Mouse (Mus musculus) A20 (cell line): Measurements from ENCODE around the gene Zdhhc22.

Experiments
- DNase-seq: peaks from one replicate; pipeline ENCODE4 v3.0.0-alpha.2; 2011; ENCODE audit warnings: low read depth, low spot score

The Zdhhc22 gene

DNA sequence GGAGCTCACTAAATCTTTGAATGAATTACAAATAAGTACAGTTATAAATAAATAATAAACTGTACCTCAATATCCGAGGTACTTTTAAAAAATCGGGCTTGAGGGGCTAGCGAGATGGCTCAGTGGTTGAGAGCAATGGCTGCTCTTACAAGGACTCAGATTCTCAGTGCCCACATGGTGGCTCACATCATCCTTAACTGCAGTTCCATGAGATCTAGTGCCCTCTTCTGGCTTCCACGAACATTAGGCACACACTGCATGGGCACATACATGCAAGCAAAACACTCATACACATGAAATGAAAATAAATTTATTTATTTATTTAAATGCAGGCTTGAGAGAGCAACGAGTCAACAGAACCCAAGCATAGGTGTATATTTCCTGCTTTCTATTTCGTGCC, 5.7 kb upstream of the Zdhhc22 start:
- DNase-seq = no peak

DNA sequence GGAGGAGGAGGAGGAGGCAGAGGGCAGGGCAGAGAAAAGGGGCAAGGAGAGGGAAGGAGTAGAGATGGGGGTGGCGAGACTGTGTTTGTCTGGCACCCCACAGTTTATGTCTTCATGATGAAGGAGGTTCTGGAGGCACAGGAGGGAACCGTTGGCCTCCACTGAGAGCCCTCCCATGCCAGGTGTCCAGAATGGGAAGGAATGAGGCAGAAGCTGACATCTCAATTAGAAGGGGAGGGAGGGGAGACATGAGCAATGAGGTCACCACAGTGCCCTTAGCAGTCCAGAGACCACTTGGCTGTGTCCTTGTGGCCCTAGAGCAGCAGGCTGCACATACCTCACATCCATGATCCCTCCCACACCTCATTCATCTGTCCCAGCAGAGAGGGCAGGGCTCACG, 4.5 kb upstream of the Zdhhc22 start:
- DNase-seq = no peak

DNA sequence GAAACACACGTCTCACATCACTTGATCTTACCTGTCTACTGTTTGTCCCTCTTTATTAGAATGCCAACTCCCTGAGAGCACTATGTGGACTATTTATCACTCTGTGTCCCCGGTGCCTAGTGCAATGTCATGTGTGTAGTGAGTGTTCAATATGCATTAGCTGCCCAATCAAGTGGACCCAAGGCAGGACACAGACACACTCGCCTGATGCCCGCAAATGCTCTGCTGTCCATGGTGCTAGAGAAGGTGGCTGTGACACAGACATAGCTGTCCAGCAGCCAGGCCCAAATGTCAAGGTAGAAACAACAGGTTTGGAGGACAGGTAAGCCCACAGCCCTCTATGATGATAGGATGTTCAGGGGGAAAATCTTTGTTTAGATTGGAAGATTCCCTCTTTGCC, 3.9 kb upstream of the Zdhhc22 start:
- DNase-seq = no peak

DNA sequence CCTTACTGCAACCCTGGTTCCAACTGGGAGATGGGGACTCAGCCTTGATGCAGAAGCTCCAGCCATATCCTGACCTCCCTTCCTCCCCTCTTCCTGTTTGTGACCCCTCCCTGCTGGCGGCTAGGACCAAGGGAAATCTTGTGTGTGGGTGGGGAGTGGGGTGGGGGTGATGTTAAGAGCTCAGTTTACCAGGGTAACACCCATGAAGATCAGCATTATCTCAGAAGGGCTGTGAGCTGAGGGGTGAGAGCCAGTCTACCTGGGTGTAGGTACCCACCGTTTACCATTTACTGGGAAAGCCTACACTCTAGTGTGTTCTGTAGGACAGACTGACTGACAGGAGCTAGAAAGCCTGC, 503 bp upstream of the Zdhhc22 start:
- no peak for DNase-seq

DNA sequence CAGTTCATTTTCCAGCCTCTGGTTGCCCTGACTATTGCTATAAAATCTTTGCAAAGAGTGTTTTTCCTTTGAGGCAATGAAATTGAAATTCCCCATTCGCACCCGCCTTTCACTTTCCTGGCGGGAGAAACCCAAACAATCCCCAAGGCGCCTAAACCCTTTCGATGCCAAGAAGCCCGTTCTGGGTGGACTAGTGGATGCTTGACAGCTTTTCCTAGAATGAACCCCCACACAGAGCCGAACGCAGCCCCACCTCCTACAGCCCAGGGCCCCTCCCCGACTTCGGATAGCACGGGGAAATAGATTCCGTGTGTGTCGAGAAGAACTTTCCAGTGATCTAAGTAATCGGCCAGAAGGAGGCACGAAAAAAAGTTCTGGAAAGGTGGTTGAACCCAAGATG, 852 bp downstream of the Zdhhc22 start:
- no peak for DNase-seq

DNA sequence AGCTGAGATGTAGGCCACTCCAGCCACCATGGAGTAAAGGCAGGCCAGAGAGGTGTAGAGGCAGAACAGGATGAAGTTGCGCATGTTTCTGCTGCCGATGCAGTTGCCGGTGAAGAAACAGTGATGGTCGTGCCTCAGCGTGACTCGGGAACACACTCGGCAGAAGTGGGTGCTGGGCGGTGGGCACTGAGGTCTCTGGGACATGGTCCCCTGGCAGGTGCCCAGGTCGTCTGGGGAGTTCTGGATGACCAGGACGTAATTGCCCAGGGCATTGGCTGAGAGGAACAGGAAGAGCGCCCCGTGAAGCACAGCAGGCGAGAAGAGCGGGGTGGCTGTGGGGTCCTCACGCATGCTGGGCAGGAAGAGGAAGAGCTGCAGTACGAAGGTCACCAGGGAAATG, 2.0 kb downstream of the Zdhhc22 start:
- DNase-seq = no peak

DNA sequence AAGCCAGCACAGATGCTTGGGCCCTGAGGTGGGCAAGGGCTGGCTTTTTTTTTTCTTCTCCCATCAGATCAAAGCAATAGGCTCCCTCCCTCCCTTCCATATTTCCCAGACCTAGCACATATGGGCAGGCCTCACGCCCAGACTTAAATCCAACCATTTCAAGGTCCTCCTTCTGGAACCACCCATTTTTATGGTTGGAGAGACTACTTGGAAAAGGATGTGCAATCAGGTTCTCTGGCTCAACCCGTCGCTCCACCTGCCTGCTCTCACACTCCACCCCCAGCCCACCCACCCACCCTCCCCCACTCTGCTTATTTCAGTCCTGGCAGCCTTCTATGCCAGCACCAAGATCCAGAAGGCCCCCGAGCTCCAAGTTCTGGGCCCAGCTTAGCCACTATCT, 3.7 kb downstream of the Zdhhc22 start:
- no peak for DNase-seq

DNA sequence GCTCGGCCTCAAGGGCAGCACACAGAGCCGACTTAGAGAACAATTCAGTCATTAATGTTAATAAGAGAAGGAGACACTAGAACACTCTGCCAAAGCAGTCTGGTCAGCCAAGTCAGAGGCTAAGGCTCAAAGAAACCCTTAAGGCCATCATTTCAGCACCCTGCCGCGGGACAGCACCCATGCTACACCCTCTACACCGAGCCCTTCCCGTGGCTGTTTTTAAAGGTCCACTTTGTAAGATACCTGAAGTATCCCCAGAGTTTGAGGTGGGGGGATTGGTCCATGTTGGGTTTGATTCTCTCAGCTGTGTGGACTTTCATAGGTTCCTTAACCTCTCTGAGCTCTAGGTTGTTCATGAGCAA, 6.1 kb downstream of the Zdhhc22 start:
- DNase-seq = peak; percentile 34

DNA sequence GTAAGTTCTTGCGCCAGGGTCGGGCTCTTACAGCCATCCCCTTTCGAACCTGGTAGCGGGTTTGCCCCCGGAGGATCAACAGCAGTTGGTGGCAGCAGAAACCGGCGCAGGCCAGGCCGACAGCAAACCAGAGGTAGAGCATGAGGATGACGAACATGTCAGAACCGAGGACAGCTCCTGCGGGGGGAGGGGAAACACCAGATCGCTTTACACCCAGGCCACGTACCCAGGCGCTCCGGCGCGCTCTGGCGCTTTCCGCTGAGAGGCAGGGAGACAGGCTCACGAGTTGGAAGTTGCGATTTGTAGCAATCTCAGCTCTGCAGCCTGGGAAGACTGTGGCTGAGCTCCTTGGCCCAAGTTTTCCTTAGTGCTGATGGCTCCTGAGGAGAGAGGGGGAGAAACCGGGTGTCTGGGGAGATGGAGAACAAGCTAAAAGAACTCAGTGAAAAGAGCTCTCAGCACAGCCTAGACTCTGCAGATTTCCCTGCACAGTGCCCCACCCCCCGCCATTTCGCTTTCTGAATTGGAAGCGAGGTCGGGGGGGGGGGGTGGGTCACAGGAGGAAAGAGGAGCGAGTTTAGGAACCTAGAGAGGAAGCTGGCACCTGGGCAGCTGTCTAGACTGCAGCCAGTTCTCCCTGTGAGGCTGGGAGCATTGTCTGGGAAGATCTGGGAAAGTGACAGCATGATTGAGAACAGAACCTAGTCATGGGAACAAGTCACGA, 6.6 kb downstream of the Zdhhc22 start:
- DNase-seq = no peak

DNA sequence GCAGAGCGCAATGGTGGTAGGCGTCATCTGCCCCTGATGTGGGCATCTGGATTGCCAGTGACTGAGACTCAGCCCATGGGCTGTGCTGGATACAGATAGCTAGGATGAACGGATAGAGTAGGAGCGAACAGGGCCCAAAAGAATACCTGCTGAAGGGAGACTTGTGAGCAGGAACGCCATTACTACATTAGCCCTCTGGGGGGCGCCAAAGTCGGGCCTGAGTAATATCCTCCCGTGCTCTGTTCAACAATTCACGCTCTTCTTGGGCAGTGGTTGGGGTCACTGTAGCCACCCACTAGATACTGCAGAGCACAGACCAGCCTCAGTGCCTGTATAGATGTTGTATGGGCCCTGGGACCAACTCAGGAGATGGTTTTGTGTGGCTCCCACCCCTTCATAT, 9.1 kb downstream of the Zdhhc22 start:
- peak; percentile 20 for DNase-seq

DNA sequence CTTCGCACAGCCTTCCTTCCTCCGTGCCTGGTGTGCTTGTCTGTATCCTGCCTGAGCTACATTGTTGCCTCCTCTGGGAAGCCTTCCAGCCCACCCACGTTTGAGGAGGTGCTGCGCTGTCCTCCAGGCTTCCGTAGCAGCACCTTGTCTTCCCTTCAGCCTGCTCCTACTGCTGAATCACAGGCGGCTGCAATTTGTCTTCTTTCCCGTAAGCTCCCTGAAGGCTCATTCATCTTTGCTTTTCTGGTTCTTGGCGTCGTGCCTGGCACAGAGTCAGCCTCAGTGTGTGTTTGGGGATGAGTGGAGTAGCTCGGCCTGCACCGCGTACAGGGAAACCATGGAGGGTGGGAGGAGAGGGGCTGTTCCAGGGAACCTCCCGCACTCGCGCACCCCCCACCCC, 12.4 kb downstream of the Zdhhc22 start:
- no peak for DNase-seq

DNA sequence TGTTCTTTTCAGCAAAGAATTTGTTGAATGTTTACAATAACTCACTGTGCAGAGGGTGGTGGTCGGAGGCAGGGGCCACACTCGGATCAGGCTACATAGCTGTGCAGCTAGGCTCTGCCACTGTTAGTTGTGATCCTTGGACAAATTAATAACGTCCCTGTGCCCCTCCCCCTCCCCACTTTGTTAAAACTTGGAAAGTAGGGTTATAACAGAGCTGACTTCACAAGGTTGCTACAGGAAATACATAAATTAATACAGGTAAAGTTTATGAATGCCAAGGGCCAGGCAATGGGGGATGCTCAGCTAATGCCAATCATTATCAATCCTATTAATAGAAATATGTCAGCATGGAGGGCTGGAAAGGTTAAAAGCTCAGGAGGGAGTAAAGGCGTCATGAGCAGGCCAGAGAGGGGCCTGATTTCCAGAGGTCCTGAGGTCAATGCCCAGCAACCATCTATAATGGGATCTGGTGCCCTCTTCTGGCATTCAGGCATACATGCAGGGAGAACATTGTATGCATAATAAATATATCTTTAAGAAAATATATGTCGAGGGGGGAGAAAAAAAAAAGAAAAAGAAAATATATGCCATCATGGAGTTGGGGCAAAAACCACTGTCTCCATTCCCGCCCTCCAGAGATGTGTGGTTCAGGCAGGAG, 13.6 kb downstream of the Zdhhc22 start:
- peak; percentile 22 for DNase-seq

DNA sequence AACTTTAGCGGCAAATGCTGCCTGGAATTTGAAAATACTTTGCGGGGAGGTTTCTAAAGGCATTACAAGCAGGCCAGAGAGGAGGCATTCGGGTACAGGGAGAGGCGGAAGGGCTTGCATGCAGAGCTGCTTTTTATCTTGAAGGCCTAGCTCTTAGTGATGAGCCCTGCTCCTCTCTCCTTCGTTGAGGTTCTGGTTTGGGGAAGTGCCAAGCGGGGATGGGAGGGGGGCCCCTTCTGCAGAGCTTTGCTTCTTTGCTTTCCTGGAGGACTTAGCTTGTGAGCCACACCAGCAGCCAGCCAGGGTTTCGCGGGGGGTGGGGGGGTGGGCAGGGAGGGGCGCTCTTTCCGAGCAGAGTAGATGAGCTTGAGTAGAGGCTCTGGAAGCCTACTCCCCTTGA, 14.5 kb downstream of the Zdhhc22 start:
- DNase-seq = no peak

DNA sequence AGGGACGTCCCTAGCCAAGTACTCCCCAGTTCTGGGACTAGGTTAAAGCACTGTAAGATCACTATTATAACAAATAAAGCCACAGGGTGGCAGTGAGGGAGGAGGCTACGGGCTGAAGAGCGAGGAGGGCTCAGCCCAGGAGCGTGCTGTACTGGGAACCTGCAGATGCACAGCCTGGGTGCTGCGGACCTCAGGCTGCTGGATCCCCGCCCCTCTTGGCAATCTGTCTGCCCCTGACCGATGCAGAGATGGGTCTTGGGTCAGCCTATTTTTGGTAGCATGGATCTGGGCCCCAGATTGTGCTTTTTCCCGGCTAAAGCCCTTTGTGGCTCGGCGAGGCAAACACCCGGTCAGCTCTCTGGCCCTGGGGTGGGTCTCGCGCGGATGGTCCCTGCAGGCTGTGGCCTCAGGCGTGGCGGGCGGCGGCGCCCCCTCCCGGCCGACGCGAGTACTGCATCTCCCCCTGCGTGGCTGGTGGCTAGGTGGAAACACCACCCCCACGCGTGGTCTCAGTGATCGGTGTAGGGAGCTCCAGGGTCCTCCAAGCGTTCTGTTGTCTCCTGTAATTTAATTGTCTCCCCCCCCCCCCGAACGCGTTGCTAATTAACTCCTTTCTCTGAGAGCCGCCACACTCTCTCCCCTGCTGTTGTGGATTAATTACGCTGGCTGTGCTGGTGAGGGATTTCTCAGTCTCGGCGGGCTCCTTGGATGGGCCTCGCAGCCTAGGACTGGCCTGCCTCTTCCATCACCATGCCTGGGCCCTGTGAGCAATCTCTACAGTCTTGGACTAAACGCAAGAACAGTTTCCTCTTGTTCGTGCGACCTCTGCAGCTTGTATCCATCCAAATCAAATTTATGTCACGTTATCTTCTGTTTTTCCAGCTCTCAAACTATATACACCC, 15.6 kb downstream of the Zdhhc22 start:
- DNase-seq = peak; percentile 52

DNA sequence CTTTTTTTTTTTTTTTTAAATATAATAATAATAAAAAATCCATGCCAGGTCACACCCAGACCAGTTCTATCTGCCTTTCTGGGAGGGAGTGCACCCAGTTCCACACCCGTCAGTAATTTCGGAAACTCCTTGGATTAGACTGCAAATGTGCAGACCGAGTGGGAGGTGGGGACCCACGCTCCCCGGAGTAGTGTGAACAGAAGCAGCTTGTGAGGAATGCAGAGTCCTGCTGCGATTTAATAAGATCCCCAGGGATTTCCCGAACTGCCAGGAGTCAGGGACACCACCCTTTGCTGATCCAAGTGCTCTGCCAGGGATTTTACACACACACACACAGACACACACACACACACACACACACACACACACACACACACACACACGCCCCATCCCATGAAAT, 16.5 kb downstream of the Zdhhc22 start:
- DNase-seq = no peak

DNA sequence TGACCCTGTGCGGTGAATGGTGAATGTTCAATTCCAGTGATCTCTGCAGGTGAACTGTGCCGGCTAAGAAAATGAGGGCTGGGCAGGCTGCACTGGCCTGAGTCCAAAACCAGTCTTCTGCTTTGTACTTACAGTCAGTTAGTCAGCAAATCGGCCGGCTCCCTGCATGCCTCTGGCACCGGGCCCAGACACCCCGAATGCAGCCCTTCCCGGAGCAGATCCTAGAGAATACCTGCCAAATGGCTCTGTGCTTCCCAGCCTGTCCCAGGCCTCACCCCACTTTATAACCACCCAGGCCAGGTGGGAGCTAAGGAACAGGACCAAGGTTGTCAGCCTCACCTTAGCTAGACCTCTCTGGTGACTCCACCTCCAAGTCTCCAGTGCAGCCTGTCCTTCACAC, 17.0 kb downstream of the Zdhhc22 start:
- no peak for DNase-seq

DNA sequence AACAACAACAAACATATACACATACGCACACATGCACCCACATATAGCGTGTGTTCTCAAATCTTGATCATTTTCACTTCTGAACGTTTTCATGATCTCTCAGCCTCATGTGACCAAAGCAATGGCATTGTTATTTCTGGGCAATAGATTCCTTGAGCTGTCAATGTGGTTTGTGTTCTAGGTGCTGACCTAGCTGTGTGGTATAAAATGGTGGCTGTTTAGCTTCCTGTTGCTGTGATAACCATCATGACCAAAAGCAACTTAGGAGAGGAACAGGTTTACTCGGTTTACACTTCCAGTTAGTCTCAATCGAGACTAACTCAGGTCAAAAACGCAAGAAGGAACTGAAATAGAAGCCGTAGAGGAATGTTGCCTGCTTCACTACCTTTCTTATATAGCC, 19.1 kb downstream of the Zdhhc22 start:
- no peak for DNase-seq

DNA sequence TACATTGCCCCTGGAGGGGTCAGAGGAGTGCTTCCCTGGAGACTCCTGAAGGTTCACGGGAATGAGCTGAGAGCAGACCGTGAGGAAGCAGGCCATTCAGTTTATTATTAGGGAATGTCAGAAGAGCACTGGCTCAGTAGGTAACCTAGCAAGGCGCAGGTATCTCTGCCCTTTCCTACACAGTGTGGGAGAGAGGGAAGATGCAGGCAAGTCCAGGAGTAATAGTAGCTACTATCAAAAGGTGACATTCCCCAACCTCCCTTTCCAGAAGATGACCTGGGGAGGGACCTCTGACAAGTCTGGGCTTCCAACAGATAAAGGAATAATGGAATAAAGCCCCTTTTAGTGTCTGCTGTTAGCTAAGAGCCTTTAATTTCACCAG, 21.0 kb downstream of the Zdhhc22 start:
- no peak for DNase-seq

DNA sequence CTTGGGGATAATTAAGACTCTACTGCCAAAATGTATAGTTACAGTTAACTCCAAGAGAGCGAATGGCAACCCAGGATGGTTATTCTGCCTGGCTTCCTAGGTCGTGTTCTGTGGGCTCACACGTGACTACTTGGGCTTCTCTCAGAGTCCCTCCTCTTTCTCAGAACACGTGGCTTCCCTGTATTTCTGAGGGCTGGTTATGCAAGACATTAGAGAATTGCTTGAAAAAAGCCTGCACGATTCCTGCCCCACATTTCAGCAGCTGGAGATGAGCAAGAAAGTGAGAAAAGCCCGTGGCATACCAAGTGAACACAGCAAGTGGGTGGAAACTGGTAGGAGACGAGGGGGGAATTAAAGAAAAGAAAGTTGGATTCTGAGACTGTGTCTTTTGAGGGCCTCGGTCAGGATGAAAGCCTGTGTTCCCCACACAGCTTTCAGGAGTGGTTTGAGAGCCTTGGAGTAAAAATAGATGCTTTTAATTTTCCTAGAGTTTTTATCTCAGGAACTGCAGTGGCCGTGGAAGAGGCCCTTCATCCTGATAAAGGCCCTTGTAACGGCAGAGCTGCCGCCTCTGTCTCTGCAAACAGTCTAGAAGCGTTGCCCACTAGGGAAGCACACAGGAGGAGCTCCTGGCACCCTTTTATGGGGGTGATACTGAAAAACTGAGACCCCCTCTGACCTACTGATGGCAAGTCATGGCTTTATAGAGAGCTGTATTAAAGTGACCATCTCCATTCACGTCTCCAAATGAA, 21.6 kb downstream of the Zdhhc22 start:
- DNase-seq = no peak

DNA sequence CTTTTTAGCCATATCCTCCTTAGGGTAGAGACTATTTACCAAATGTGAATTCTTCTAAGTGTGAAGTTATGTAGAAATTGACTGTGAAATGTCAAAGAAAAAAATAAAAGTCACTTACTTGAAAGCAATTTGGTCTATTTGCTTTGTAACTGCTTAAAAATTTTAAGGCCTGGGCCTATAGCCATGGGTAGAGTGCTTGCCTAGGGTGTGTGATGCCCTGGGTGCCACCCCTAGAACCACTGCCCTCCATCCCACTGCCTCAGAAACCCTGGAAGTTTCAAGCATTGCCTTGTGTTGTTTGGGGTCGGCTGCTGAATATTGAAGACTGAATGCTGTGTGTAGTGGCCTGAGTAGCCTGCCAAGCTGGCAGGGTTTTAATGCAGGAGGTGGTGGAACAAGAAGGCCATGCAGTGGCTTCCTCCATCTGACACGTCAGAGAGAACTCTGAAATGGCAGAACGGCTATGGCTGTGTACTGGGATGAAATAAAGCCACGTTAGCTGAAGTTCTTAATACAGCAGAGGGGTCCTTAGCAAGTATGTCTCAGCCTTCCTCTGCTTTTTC, 24.9 kb downstream of the Zdhhc22 start:
- no peak for DNase-seq

DNA sequence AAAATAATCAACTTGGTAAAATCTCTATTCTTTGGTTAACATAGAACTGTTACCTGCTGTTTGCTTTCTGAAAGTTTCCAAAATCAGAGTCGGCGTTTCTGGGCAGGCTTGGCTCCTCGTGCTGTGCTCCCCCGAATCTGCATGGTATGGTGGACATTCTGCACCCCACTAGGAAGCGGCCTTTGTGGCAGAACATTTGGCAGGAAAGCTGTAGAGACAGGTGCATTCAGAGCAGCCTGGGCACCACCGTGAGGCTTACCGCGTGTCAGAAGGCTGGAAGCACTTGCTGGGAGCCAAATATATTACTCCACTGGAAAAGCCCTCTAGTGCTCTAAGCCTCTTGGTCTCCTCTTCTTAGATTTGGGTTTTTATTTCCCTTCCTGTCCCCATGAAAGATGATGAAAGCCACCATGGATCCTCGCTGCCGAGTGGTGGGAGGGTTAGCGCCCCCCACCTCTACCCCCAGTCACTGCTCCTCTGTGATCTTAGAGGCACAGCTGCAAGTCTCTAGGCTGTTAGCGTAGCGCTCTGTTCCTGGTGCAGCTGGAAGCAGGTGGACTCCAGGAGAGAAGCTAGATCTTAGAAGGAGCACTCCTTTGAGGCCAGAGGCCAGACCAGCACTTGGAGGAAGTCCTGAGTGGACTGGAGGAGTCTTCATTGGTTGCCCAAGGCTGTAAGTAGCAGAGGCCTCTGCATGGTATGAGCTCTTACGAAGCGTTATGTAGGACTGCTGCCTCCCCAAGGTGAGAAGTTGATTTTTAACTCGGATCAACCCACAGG, 25.8 kb downstream of the Zdhhc22 start:
- no peak for DNase-seq
